Mouse (Mus musculus) lung, postnatal 25 days (tissue): ENCODE measurements around the gene Vmn2r32.
"Not testable (repeated sequence)": the region's sequence is repeated elsewhere in the genome, so short reads cannot be mapped to it uniquely, and the experiment has no call there.

Experiments
- DNase-seq: peaks from one replicate; pipeline ENCODE4 v3.0.0; 2022; ENCODE audit warnings: low spot score

Vmn2r32 gene

DNA sequence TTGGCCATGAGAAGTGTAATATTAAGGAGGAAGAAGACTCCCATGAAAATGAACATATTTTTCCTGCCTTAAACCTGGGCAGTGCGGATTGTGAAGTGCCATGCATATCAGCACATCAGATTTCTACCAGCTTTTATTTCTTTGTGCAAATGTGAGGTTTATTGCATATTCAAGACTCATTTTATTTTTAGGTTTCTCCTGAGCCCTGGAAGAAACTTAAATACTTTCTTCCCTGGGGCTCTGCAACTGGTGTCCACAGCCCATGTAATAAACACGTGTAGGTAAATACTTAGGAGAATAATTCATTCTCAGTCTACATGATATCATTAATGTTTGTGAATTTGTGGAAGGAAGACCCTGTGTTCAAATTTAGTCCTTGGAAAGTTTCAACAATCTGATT is at the start of gene Vmn2r32:
Vmn2r32 (minus strand) TSS at position 101 of the 400 bp plus-strand sequence.
- DNase-seq, result not testable (repeated sequence)
